Mouse (Mus musculus) embryonic facial prominence, embryonic 10.5 days (tissue): Measurements from ENCODE around the gene Cd300e. TPM values are rescaled to one million over a fixed set of nuclear protein-coding genes. Genes with fewer than 3 reads are reported as not detected.

Experiments used
- DNase-seq: peaks from one replicate; pipeline ENCODE4 v3.0.0-alpha.2; 2017; ENCODE audit warnings: low spot score
- H3K27ac ChIP-seq: fragments of 300-500 bp; sonication (generic); replicated peaks from 2 replicates; pipeline ENCODE4 v1.5.1; 2016; ENCODE audit warnings: mild to moderate bottlenecking
- H3K27me3 ChIP-seq: fragments of 300-500 bp; sonication (generic); replicated peaks from 2 replicates; pipeline ENCODE4 v1.6.1; 2016; ENCODE audit warnings: low read depth, mild to moderate bottlenecking; ENCODE audit not compliant: poor library complexity, severe bottlenecking
- H3K36me3 ChIP-seq: fragments of 300-500 bp; sonication (generic); replicated peaks from 2 replicates; pipeline ENCODE4 v1.6.1; 2016; ENCODE audit warnings: mild to moderate bottlenecking, moderate library complexity
- H3K4me1 ChIP-seq: fragments of 300-500 bp; sonication (generic); 2 replicates; pipeline ENCODE4 v1.6.1; 2016
- H3K4me3 ChIP-seq: fragments of 300-500 bp; sonication (generic); 2 replicates; pipeline ENCODE4 v1.5.1; 2016; ENCODE audit warnings: mild to moderate bottlenecking, moderate library complexity
- H3K9me3 ChIP-seq: fragments of 300-500 bp; sonication (generic); 2 replicates; pipeline ENCODE4 v1.6.1; 2016; ENCODE audit warnings: mild to moderate bottlenecking
- WGBS: fragments of 180-500 bp; shearing (Covaris S2); methylation state at CpG from one replicate; pipeline ENCODE4 v1.1.7; 2016; 5-methylcytosine and 5-hydroxymethylcytosine counted together
- polyA plus RNA-seq: library from polyadenylated mRNA; unstranded; fragments of >200 nt; fragmentation: Nextera tagmentation; extraction: Ambion mirVana; gene quantifications from 2 replicates; pipeline ENCODE4 v1.2.1, GENCODE M21; 2016

Gene Cd300e
- polyA plus RNA-seq, 1 experiment from 2014 or later, result not detected

- 85% methylated on average over 5 of the region's 5 CpGs for WGBS
- no peaks in the 10 kb centered on the region for H3K36me3 ChIP-seq
- peaks cover 5% of the 10 kb centered on the region for H3K4me1 ChIP-seq
- no peak for DNase-seq
- H3K27me3 ChIP-seq, result peaks cover 13% of the 10 kb centered on the region
- H3K9me3 ChIP-seq, result no peaks in the 10 kb centered on the region
- no peak overlapping the region for H3K4me3 ChIP-seq
- H3K27ac ChIP-seq, result no peak overlapping the region
Measured at GRCm38 (mm10) chr11:115078680-115079079, 16.7 kb upstream of the Cd300e start.

- Histone ChIP-seq H3K27ac (no peak overlapping the region), H3K27me3 (peaks cover 14% of the 10 kb centered on the region; the same call in 1 of the 2 replicates), H3K4me1 (0 out of 2 replicates have a peak, but pooled peaks cover 4% of the 10 kb centered on the region), H3K36me3 (no peaks in the 10 kb centered on the region), H3K9me3 (no peaks in the 10 kb centered on the region), H3K4me3 (no peak overlapping the region)
- 100% methylated on average over 1 of the region's 1 CpGs for WGBS
- DNase-seq, result no peak
Measured at GRCm38 (mm10) chr11:115077436-115077835, 15.5 kb upstream of the Cd300e start.

GRCm38 (mm10) chr11:115075859-115076258 lies 13.9 kb upstream of the Cd300e start:
- Histone ChIP-seq H3K36me3 (no peaks in the 10 kb centered on the region), H3K4me1 (peaks cover 20% of the 10 kb centered on the region), H3K27me3 (peaks cover 15% of the 10 kb centered on the region), H3K4me3 (no peak overlapping the region), H3K27ac (no peak overlapping the region), H3K9me3 (no peaks in the 10 kb centered on the region)
- DNase-seq, result no peak
- 79% methylated on average over 5 of the region's 5 CpGs for WGBS

GRCm38 (mm10) chr11:115075407-115075806 lies 13.4 kb upstream of the Cd300e start:
- H3K4me3 ChIP-seq, result no peak overlapping the region
- DNase-seq, result no peak
- H3K27ac ChIP-seq, result no peak overlapping the region
- WGBS, result 81% methylated on average over 7 of the region's 7 CpGs
- H3K9me3 ChIP-seq, result no peaks in the 10 kb centered on the region
- H3K27me3 ChIP-seq, result peaks cover 20% of the 10 kb centered on the region
- H3K4me1 ChIP-seq, result peaks cover 21% of the 10 kb centered on the region
- H3K36me3 ChIP-seq, result no peaks in the 10 kb centered on the region

- Histone ChIP-seq H3K36me3 (no peaks in the 10 kb centered on the region), H3K4me1 (peaks cover 21% of the 10 kb centered on the region), H3K4me3 (no peak overlapping the region), H3K27me3 (peaks cover 34% of the 10 kb centered on the region), H3K9me3 (no peaks in the 10 kb centered on the region), H3K27ac (no peak overlapping the region; the same call in 1 of the 2 replicates)
- WGBS, result 72% methylated on average over 5 of the region's 5 CpGs
- DNase-seq, result no peak
Measured at GRCm38 (mm10) chr11:115073002-115073401, 11.0 kb upstream of the Cd300e start.

- no peaks in the 10 kb centered on the region for H3K36me3 ChIP-seq
- DNase-seq, result peak; percentile 32
- WGBS, result 22% methylated on average over 14 of the region's 14 CpGs
- peak overlapping the region; percentile 66 for H3K27ac ChIP-seq
- peaks cover 35% of the 10 kb centered on the region for H3K27me3 ChIP-seq
- H3K4me3 ChIP-seq, result peak overlapping the region; percentile 33
- no peaks in the 10 kb centered on the region for H3K9me3 ChIP-seq
- peaks cover 21% of the 10 kb centered on the region for H3K4me1 ChIP-seq
Measured at GRCm38 (mm10) chr11:115071631-115072294, 9.8 kb upstream of the Cd300e start.

- Histone ChIP-seq H3K4me3 (peak overlapping the region; percentile 33), H3K27ac (peak overlapping the region; percentile 66), H3K36me3 (no peaks in the 10 kb centered on the region), H3K27me3 (peaks cover 35% of the 10 kb centered on the region), H3K9me3 (no peaks in the 10 kb centered on the region), H3K4me1 (peaks cover 21% of the 10 kb centered on the region)
- 10% methylated on average over 9 of the region's 9 CpGs for WGBS
- DNase-seq, result peak; percentile 28
Measured at GRCm38 (mm10) chr11:115071015-115071551, 9.1 kb upstream of the Cd300e start.

GRCm38 (mm10) chr11:115066768-115067167 lies 4.8 kb upstream of the Cd300e start:
- no peaks in the 10 kb centered on the region for H3K36me3 ChIP-seq
- no peak overlapping the region for H3K27ac ChIP-seq
- peaks cover 11% of the 10 kb centered on the region for H3K4me1 ChIP-seq
- H3K9me3 ChIP-seq, result no peaks in the 10 kb centered on the region
- H3K4me3 ChIP-seq, result no peak overlapping the region
- no peak for DNase-seq
- H3K27me3 ChIP-seq, result peaks cover 25% of the 10 kb centered on the region
- 71% methylated on average over 6 of the region's 6 CpGs for WGBS

- no peaks in the 10 kb centered on the region for H3K36me3 ChIP-seq
- no peak for DNase-seq
- no peak overlapping the region for H3K4me3 ChIP-seq
- WGBS, result 84% methylated on average over 2 of the region's 2 CpGs
- no peaks in the 10 kb centered on the region for H3K9me3 ChIP-seq
- no peaks in the 10 kb centered on the region; the same call in 1 of the 2 replicates for H3K4me1 ChIP-seq
- 0 out of 2 replicates have a peak, but pooled peaks cover 4% of the 10 kb centered on the region for H3K27me3 ChIP-seq
- H3K27ac ChIP-seq, result no peak overlapping the region
Measured at GRCm38 (mm10) chr11:115059797-115060196, 2.2 kb downstream of the Cd300e start.

- no peak overlapping the region for H3K27ac ChIP-seq
- no peaks in the 10 kb centered on the region for H3K9me3 ChIP-seq
- 77% methylated on average over 4 of the region's 4 CpGs for WGBS
- H3K4me3 ChIP-seq, result no peak overlapping the region
- H3K36me3 ChIP-seq, result no peaks in the 10 kb centered on the region
- no peak for DNase-seq
- H3K27me3 ChIP-seq, result 0 out of 2 replicates have a peak, but pooled peaks cover 2% of the 10 kb centered on the region
- no peaks in the 10 kb centered on the region; the same call in 1 of the 2 replicates for H3K4me1 ChIP-seq
Measured at GRCm38 (mm10) chr11:115058701-115059100, 3.3 kb downstream of the Cd300e start.

- no peaks in the 10 kb centered on the region for H3K36me3 ChIP-seq
- H3K9me3 ChIP-seq, result no peaks in the 10 kb centered on the region
- no peak for DNase-seq
Measured at GRCm38 (mm10) chr11:115054537-115054936, 7.4 kb downstream of the Cd300e start.

GRCm38 (mm10) chr11:115052991-115053390 lies 9.0 kb downstream of the Cd300e start:
- no peak for DNase-seq
- WGBS, result 95% methylated on average over 1 of the region's 1 CpGs
- no peak overlapping the region for H3K4me3 ChIP-seq

More at GRCm38 (mm10) chr11:115054537-115054936, 7.4 kb downstream of the Cd300e start:
- H3K27ac ChIP-seq, result no peak overlapping the region
- no peaks in the 10 kb centered on the region for H3K4me1 ChIP-seq
- no peak overlapping the region for H3K4me3 ChIP-seq
- no peaks in the 10 kb centered on the region for H3K27me3 ChIP-seq

GRCm38 (mm10) chr11:115052206-115052605 lies 9.8 kb downstream of the Cd300e start:
- H3K36me3 ChIP-seq, result no peaks in the 10 kb centered on the region
- no peaks in the 10 kb centered on the region for H3K27me3 ChIP-seq
- WGBS, result 3% methylated on average over 9 of the region's 9 CpGs
- H3K4me3 ChIP-seq, result no peak overlapping the region
- DNase-seq, result peak; percentile 76
- no peak overlapping the region for H3K27ac ChIP-seq
- H3K4me1 ChIP-seq, result no peaks in the 10 kb centered on the region
- H3K9me3 ChIP-seq, result no peaks in the 10 kb centered on the region

More at GRCm38 (mm10) chr11:115052991-115053390, 9.0 kb downstream of the Cd300e start:
- Histone ChIP-seq H3K36me3 (no peaks in the 10 kb centered on the region), H3K4me1 (no peaks in the 10 kb centered on the region), H3K27ac (no peak overlapping the region), H3K27me3 (no peaks in the 10 kb centered on the region), H3K9me3 (no peaks in the 10 kb centered on the region)
